Mouse (Mus musculus): Measurements from ENCODE around the gene Col27a1. TPM values are rescaled to one million over a fixed set of nuclear protein-coding genes. Genes with fewer than 3 reads are reported as not detected.

Col27a1 gene
- polyA plus RNA-seq, 1 experiment from 2014 or later: 7.2 TPM

GRCm38 (mm10) chr4:63373404-63373803 lies 159.6 kb downstream of the Col27a1 start:
- TF ChIP-seq EP300 (IDR thresholded peaks at IDR 0.05) (no peak), CTCF (IDR thresholded peaks at IDR 0.05) (no peak)
- 90% methylated on average over 8 of the region's 8 CpGs for WGBS
- peaks cover 20% of the 10 kb centered on the region; the same call in 1 of the 2 replicates for H3K36me3 ChIP-seq (ENCODE audit: insufficient read depth, low read length)

GRCm38 (mm10) chr4:63374331-63374730 lies 160.5 kb downstream of the Col27a1 start:
- ATAC-seq (no peak), DNase-seq (ENCODE audit: low spot score) (no peak)
- Histone ChIP-seq H3K27ac (ENCODE audit: low read length) (no peak overlapping the region), H3K4me1 (ENCODE audit: insufficient read depth, low read depth, low read length) (no peaks in the 10 kb centered on the region), H3K9ac (replicated peaks; ENCODE audit: low read depth) (no peak overlapping the region), H3K36me3 (ENCODE audit: insufficient read depth, low read length) (peaks cover 23% of the 10 kb centered on the region; the same call in 1 of the 2 replicates), H3K9me3 (ENCODE audit: low read length) (no peaks in the 10 kb centered on the region), H3K27me3 (replicated peaks; ENCODE audit: insufficient read depth, low read length) (no peaks in the 10 kb centered on the region), H3K4me2 (replicated peaks; ENCODE audit: low read depth, low read length) (no peak overlapping the region), H3K4me3 (ENCODE audit: low read depth, low read length) (no peak overlapping the region)
- TF ChIP-seq EP300 (IDR thresholded peaks at IDR 0.05) (no peak), CTCF (IDR thresholded peaks at IDR 0.05) (no peak)
- WGBS: 79% methylated on average over 12 of the region's 12 CpGs

More at GRCm38 (mm10) chr4:63373404-63373803, 159.6 kb downstream of the Col27a1 start:
- no peak overlapping the region for H3K4me3 ChIP-seq (ENCODE audit: low read depth, low read length)
- H3K9me3 ChIP-seq (ENCODE audit: low read length): no peaks in the 10 kb centered on the region
- H3K4me1 ChIP-seq (ENCODE audit: insufficient read depth, low read depth, low read length): no peaks in the 10 kb centered on the region
- H3K9ac ChIP-seq (replicated peaks; ENCODE audit: low read depth): no peak overlapping the region
- no peak overlapping the region for H3K27ac ChIP-seq (ENCODE audit: low read length)
- DNase-seq (ENCODE audit: low spot score) (no peak), ATAC-seq (no peak)
- H3K4me2 ChIP-seq (replicated peaks; ENCODE audit: low read depth, low read length): no peak overlapping the region
- no peaks in the 10 kb centered on the region for H3K27me3 ChIP-seq (replicated peaks; ENCODE audit: insufficient read depth, low read length)

GRCm38 (mm10) chr4:63375367-63375766 lies 161.6 kb downstream of the Col27a1 start:
- ATAC-seq (peak; percentile 20), DNase-seq (ENCODE audit: low spot score) (no peak)
- Histone ChIP-seq H3K4me3 (ENCODE audit: low read depth, low read length) (no peak overlapping the region), H3K27me3 (replicated peaks; ENCODE audit: insufficient read depth, low read length) (no peaks in the 10 kb centered on the region), H3K4me2 (replicated peaks; ENCODE audit: low read depth, low read length) (no peak overlapping the region), H3K36me3 (ENCODE audit: insufficient read depth, low read length) (peaks cover 27% of the 10 kb centered on the region), H3K27ac (ENCODE audit: low read length) (no peak overlapping the region), H3K9ac (replicated peaks; ENCODE audit: low read depth) (no peak overlapping the region), H3K9me3 (ENCODE audit: low read length) (no peaks in the 10 kb centered on the region), H3K4me1 (ENCODE audit: insufficient read depth, low read depth, low read length) (no peaks in the 10 kb centered on the region)
- TF ChIP-seq EP300 (IDR thresholded peaks at IDR 0.05): no peak
- TF ChIP-seq CTCF (IDR thresholded peaks at IDR 0.05): no peak
- WGBS: 64% methylated on average over 1 of the region's 1 CpGs

- DNase-seq (ENCODE audit: low spot score) (no peak), ATAC-seq (no peak)
- no peak overlapping the region for H3K4me2 ChIP-seq (replicated peaks; ENCODE audit: low read depth, low read length)
- H3K36me3 ChIP-seq (ENCODE audit: insufficient read depth, low read length): peaks cover 42% of the 10 kb centered on the region
- H3K27ac ChIP-seq (ENCODE audit: low read length): no peak overlapping the region
- no peak overlapping the region for H3K4me3 ChIP-seq (ENCODE audit: low read depth, low read length)
- H3K9me3 ChIP-seq (ENCODE audit: low read length): no peaks in the 10 kb centered on the region
- WGBS: 66% methylated on average over 7 of the region's 7 CpGs
- H3K4me1 ChIP-seq (ENCODE audit: insufficient read depth, low read depth, low read length): no peaks in the 10 kb centered on the region
- H3K9ac ChIP-seq (replicated peaks; ENCODE audit: low read depth): no peak overlapping the region
- no peaks in the 10 kb centered on the region for H3K27me3 ChIP-seq (replicated peaks; ENCODE audit: insufficient read depth, low read length)
- TF ChIP-seq CTCF (IDR thresholded peaks at IDR 0.05) (peak; percentile 51), EP300 (IDR thresholded peaks at IDR 0.05) (no peak)
These were observed 163.7 kb downstream of the Col27a1 start for GRCm38 (mm10) chr4:63377483-63377882.

- Histone ChIP-seq H3K9me3 (ENCODE audit: low read length) (no peaks in the 10 kb centered on the region), H3K4me1 (ENCODE audit: insufficient read depth, low read depth, low read length) (no peaks in the 10 kb centered on the region), H3K9ac (replicated peaks; ENCODE audit: low read depth) (no peak overlapping the region), H3K27ac (ENCODE audit: low read length) (no peak overlapping the region), H3K4me3 (ENCODE audit: low read depth, low read length) (no peak overlapping the region), H3K36me3 (ENCODE audit: insufficient read depth, low read length) (peaks cover 39% of the 10 kb centered on the region), H3K4me2 (replicated peaks; ENCODE audit: low read depth, low read length) (no peak overlapping the region), H3K27me3 (replicated peaks; ENCODE audit: insufficient read depth, low read length) (no peaks in the 10 kb centered on the region)
- no peak for ATAC-seq
- TF ChIP-seq EP300 (IDR thresholded peaks at IDR 0.05) (no peak), CTCF (IDR thresholded peaks at IDR 0.05) (no peak)
- no peak for DNase-seq (ENCODE audit: low spot score)
- WGBS: 93% methylated on average over 4 of the region's 4 CpGs
These were observed 169.0 kb downstream of the Col27a1 start for GRCm38 (mm10) chr4:63382676-63383369.

- H3K27me3 ChIP-seq (replicated peaks; ENCODE audit: insufficient read depth, low read length): no peaks in the 10 kb centered on the region
- 88% methylated on average over 12 of the region's 12 CpGs for WGBS
- no peak overlapping the region for H3K27ac ChIP-seq (ENCODE audit: low read length)
- DNase-seq (ENCODE audit: low spot score) (no peak), ATAC-seq (no peak)
- no peaks in the 10 kb centered on the region for H3K9me3 ChIP-seq (ENCODE audit: low read length)
- H3K4me3 ChIP-seq (ENCODE audit: low read depth, low read length): no peak overlapping the region
- no peaks in the 10 kb centered on the region for H3K4me1 ChIP-seq (ENCODE audit: insufficient read depth, low read depth, low read length)
- H3K4me2 ChIP-seq (replicated peaks; ENCODE audit: low read depth, low read length): no peak overlapping the region
- H3K9ac ChIP-seq (replicated peaks; ENCODE audit: low read depth): no peak overlapping the region
- peaks cover 39% of the 10 kb centered on the region for H3K36me3 ChIP-seq (ENCODE audit: insufficient read depth, low read length)
- TF ChIP-seq CTCF (IDR thresholded peaks at IDR 0.05) (no peak), EP300 (IDR thresholded peaks at IDR 0.05) (no peak)
These were observed 169.7 kb downstream of the Col27a1 start for GRCm38 (mm10) chr4:63383474-63383873.
